In the genomic region with DNA sequence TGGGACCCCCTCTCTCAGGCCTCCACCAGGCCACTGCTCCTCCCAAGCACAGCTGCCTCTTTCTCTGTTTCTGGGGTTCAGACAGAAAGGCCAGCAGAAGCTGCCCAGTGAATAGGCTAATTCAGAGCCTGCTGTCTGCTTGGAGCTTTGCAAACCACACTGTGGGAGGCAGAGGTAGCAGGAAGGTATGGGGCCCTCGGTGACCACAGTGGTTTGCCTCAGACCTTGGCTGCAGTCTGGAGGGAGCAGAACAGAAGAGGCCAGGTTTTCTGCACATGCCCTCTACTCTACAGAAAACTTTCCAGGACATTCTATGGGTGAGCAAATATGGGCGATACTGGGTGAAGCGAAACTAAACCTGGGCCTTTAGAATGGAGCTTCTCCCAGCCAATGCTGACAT, we compare ENCODE assay signal across 23 mouse cellular contexts. TPM values are rescaled to one million over a fixed set of nuclear protein-coding genes. Genes with fewer than 3 reads are reported as not detected.
DNase-seq lines count a peak whose midpoint lies in the region; ATAC-seq and TF ChIP-seq lines count a peak whose summit lies in the region.
"Had no signal": no experiment of that assay in that cellular context is flagged by ENCODE, and none has a peak within 500 bp of the region (broad histone marks: within the 10 kb centered on the region; RNA-seq: fewer than 3 reads in every experiment).

No protein-coding gene starts in this region.

- no peaks in the 10 kb centered on the region for H3K9me3 ChIP-seq in forebrain, embryonic 10.5 days
- H3K9me3 ChIP-seq in forebrain, embryonic 11.5 days (ENCODE audit: control insufficient read depth, low read length), result no peaks in the 10 kb centered on the region
- H3K9me3 ChIP-seq: forebrain, embryonic 13.5 days; G1E; hindbrain, embryonic 12.5 days; liver, embryonic 13.5 days; lung, embryonic 15.5 days; midbrain, embryonic 15.5 days had no signal

- H3K9ac ChIP-seq in forebrain, embryonic 11.5 days (ENCODE audit: low read length), result no peak overlapping the region
- H3K9ac ChIP-seq: forebrain, embryonic 13.5 days; hindbrain, embryonic 12.5 days; liver, embryonic 13.5 days; lung, embryonic 15.5 days; midbrain, embryonic 15.5 days had no signal

- 0 out of 2 replicates have a peak overlapping the region, but pooled peaks have one; percentile 46 for H3K27ac ChIP-seq in forebrain, embryonic 10.5 days
- no peak overlapping the region for H3K27ac ChIP-seq in forebrain, embryonic 11.5 days (ENCODE audit: low read depth, low read length)
- no peak overlapping the region for H3K27ac ChIP-seq in cerebellum, adult 2 months (ENCODE audit: insufficient read depth, low read length)
- H3K27ac ChIP-seq: forebrain, embryonic 13.5 days; hindbrain, embryonic 12.5 days; liver, embryonic 13.5 days; lung, embryonic 15.5 days; macrophage; midbrain, embryonic 15.5 days had no signal

- H3K4me2 ChIP-seq in forebrain, embryonic 11.5 days (ENCODE audit: low read depth, low read length, severe bottlenecking), result no peak overlapping the region
- H3K4me2 ChIP-seq: forebrain, embryonic 13.5 days; hindbrain, embryonic 12.5 days; liver, embryonic 13.5 days; lung, embryonic 15.5 days; midbrain, embryonic 15.5 days had no signal

- no peaks in the 10 kb centered on the region for H3K36me3 ChIP-seq in forebrain, embryonic 10.5 days (replicated peaks)
- no peaks in the 10 kb centered on the region for H3K36me3 ChIP-seq in forebrain, embryonic 11.5 days (ENCODE audit: control insufficient read depth, insufficient read depth, low read length)
- H3K36me3 ChIP-seq: G1E; hindbrain, embryonic 12.5 days; liver, embryonic 13.5 days; lung, embryonic 15.5 days; midbrain, embryonic 15.5 days had no signal

- no peak overlapping the region for H3K4me3 ChIP-seq in forebrain, embryonic 10.5 days
- no peak overlapping the region for H3K4me3 ChIP-seq in forebrain, embryonic 11.5 days (ENCODE audit: low read depth, low read length)
- H3K4me3 ChIP-seq in cerebellum, adult 2 months (replicated peaks; ENCODE audit: insufficient read depth, low read depth, low read length), result no peak overlapping the region
- H3K4me3 ChIP-seq: forebrain, embryonic 13.5 days; hindbrain, embryonic 12.5 days; liver, embryonic 13.5 days; lung, embryonic 15.5 days; midbrain, embryonic 15.5 days had no signal

- no peak for TF ChIP-seq POLR2A in cerebellum, adult 2 months (IDR thresholded peaks at IDR 0.05; ENCODE audit: borderline replicate concordance, insufficient read depth, low read length)

- H3K27me3 ChIP-seq in forebrain, embryonic 10.5 days (ENCODE audit: poor library complexity, severe bottlenecking), result peaks cover 1% of the 10 kb centered on the region
- no peaks in the 10 kb centered on the region for H3K27me3 ChIP-seq in forebrain, embryonic 11.5 days (ENCODE audit: control insufficient read depth, insufficient read depth, low read length)
- H3K27me3 ChIP-seq in cerebellum, adult 2 months (ENCODE audit: control insufficient read depth, insufficient read depth, low read length), result no peaks in the 10 kb centered on the region
- H3K27me3 ChIP-seq: forebrain, embryonic 13.5 days; hindbrain, embryonic 12.5 days; liver, embryonic 13.5 days; lung, embryonic 15.5 days; midbrain, embryonic 15.5 days had no signal

- DNase-seq in forebrain, embryonic 10.5 days (ENCODE audit: extremely low spot score, low spot score), result no peak
- DNase-seq in forebrain, embryonic 11.5 days (ENCODE audit: low spot score), result no peak
- peak; percentile 75 for DNase-seq in 416B (ENCODE audit: low read depth)
- DNase-seq in cerebellum, adult 11 months, result no peak
- no peak for DNase-seq in left cerebral cortex, postnatal 4 days
- no peak for DNase-seq in cerebellum, adult 2 months
- DNase-seq: adrenal gland, postnatal 10 days; cerebellum, adult 11-12 months; cerebellum, postnatal 25 days; gastrocnemius, postnatal 10 days; kidney, adult 9 months; kidney, postnatal 36 days; liver, embryonic 13.5 days had no signal

- no peak for ATAC-seq in forebrain, embryonic 11.5 days (replicated peaks; ENCODE audit: low FRiP score)
- ATAC-seq in granulocyte monocyte progenitor cell, adult 5-6 weeks (replicated peaks; ENCODE audit: poor library complexity, severe bottlenecking), result peak; percentile 35
- ATAC-seq in megakaryocyte progenitor cell, adult 5-6 weeks (replicated peaks; ENCODE audit: poor library complexity), result peak; percentile 52
- ATAC-seq: activated CD4-positive, CD25-positive, alpha-beta regulatory T cell, adult 4 months; CD4-positive, CD25-positive, alpha-beta regulatory T cell, adult 4 months; forebrain, embryonic 13.5 days; midbrain, embryonic 15.5 days had no signal

- 88% methylated on average over 3 of the region's 3 CpGs for WGBS in forebrain, embryonic 10.5 days
- 87% methylated on average over 3 of the region's 3 CpGs for whole genome bisulfite sequencing in forebrain, embryonic 11.5 days
- WGBS in cerebellum, adult 2 months, result 94% methylated on average over 3 of the region's 3 CpGs

- no peak for TF ChIP-seq CTCF in cerebellum, adult 2 months (IDR thresholded peaks at IDR 0.05; ENCODE audit: borderline replicate concordance, insufficient read depth, low read depth, low read length)

- intact Hi-C loops in left cerebral cortex, postnatal 4 days (cut with DNase I), result no loop called here

- peaks cover 34% of the 10 kb centered on the region for H3K4me1 ChIP-seq in forebrain, embryonic 10.5 days
- H3K4me1 ChIP-seq in forebrain, embryonic 11.5 days (replicated peaks; ENCODE audit: control insufficient read depth, insufficient read depth, low read length), result no peaks in the 10 kb centered on the region
- H3K4me1 ChIP-seq in cerebellum, adult 2 months (ENCODE audit: control insufficient read depth, insufficient read depth, low read length), result peaks cover 12% of the 10 kb centered on the region
- H3K4me1 ChIP-seq: forebrain, embryonic 13.5 days had no signal

RNA-seq across cellular contexts. Expression of a gene that starts 59.4 kb away (rescaled TPM):
- polyA plus RNA-seq in forebrain, embryonic 10.5 days (2016; fragmentation: Nextera tagmentation; extraction: Ambion mirVana), result 25.2 and 27.1 TPM in 2 replicates
- polyA plus RNA-seq in forebrain, embryonic 11.5 days (2014; fragmentation: Nextera tagmentation; extraction: Ambion mirVana), result 55.1 and 58.3 TPM in 2 replicates
- 75.2 and 78.3 TPM in 2 replicates for total RNA-seq in granulocyte monocyte progenitor cell, adult 5-6 weeks (2014; fragmentation: Nextera tagmentation)
- total RNA-seq in granulocyte monocyte progenitor cell, adult 5-6 weeks (2017), result 64.8 and 67.6 TPM in 2 replicates
- 112 and 160 TPM in 2 replicates for total RNA-seq in megakaryocyte progenitor cell, adult 5-6 weeks (2015)
- total RNA-seq in megakaryocyte progenitor cell, adult 5-6 weeks (2017), result 50.4 and 64.6 TPM in 2 replicates
- total RNA-seq in left cerebral cortex, postnatal 4 days (2021), result 100 to 1,000 TPM; 220 to 231 TPM
- 295 and 299 TPM in 2 replicates for polyA plus RNA-seq in cerebellum, adult 2 months (2012; rRNA removed)
